Mouse (Mus musculus): ENCODE results near the gene Sox1. TPM values are rescaled to one million over a fixed set of nuclear protein-coding genes. Genes with fewer than 3 reads are reported as not detected.

Sox1 gene
- polyA plus RNA-seq, 1 experiment, result not detected

DNA sequence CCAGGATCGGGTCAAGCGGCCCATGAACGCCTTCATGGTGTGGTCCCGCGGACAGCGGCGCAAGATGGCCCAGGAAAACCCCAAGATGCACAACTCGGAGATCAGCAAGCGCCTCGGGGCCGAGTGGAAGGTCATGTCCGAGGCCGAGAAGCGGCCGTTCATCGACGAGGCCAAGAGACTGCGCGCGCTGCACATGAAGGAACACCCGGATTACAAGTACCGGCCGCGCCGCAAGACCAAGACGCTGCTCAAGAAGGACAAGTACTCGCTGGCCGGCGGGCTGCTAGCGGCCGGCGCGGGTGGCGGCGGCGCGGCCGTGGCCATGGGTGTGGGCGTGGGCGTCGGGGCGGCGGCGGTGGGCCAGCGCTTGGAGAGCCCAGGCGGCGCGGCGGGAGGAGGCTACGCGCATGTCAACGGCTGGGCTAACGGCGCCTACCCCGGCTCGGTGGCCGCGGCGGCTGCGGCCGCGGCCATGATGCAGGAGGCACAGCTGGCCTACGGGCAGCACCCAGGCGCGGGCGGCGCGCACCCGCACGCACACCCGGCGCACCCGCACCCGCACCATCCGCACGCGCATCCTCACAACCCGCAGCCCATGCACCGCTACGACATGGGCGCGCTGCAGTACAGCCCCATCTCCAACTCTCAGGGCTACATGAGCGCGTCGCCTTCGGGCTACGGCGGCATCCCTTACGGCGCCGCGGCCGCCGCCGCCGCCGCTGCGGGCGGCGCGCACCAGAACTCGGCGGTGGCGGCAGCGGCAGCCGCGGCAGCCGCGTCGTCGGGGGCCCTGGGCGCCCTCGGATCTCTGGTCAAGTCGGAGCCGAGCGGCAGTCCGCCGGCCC lies 1.6 kb downstream of the Sox1 start:
- H3K27ac ChIP-seq (ENCODE audit: insufficient read depth, low read length), result no peak overlapping the region
- no peak for DNase-seq (ENCODE audit: low read depth in 1 of 2, low spot score in 2 of 2)
- no peaks in the 10 kb centered on the region for H3K36me3 ChIP-seq (ENCODE audit: control insufficient read depth, insufficient read depth, low read length)
- H3K27me3 ChIP-seq (ENCODE audit: control insufficient read depth, insufficient read depth, low read length), result peaks cover 36% of the 10 kb centered on the region
- TF ChIP-seq POLR2A (IDR thresholded peaks at IDR 0.05; ENCODE audit: low read depth, low read length) (no peak), CTCF (IDR thresholded peaks at IDR 0.05; ENCODE audit: extremely low read depth, insufficient read depth, insufficient read length, insufficient replicate concordance) (no peak)
- no peaks in the 10 kb centered on the region; the same call in none of the 2 replicates for H3K4me1 ChIP-seq (ENCODE audit: control insufficient read depth, insufficient read depth, insufficient read length)
- H3K4me3 ChIP-seq (ENCODE audit: extremely low read depth, insufficient read depth, insufficient read length), result no peak overlapping the region
- WGBS, result 2% methylated on average over 89 of the region's 118 CpGs

DNA sequence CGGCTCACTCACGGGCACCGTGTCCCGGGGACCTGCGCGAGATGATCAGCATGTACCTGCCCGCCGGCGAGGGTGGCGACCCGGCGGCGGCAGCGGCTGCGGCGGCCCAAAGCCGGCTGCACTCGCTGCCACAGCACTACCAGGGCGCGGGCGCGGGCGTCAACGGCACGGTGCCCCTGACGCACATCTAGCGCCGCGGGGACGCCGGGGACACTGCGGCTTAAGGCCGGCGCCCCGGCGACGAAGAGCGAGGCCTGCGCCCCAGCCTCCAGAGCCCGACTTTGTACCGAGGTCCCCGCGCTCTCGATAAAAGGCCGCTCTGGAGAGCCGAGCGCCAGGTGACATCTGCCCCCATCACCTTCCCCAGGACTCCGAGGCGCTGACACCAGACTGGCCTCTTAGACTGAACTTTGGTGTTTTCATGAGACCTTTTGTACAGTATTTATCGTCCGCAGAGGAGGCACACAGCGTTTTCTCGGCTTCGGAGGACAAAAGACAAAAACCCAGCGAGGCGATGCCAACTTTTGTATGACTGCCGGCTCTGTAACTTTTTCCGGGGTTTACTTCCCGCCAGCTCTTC lies 2.3 kb downstream of the Sox1 start:
- DNase-seq (ENCODE audit: low read depth in 1 of 2, low spot score in 2 of 2), result no peak
- H3K36me3 ChIP-seq (ENCODE audit: control insufficient read depth, insufficient read depth, low read length), result no peaks in the 10 kb centered on the region
- no peak overlapping the region for H3K27ac ChIP-seq (ENCODE audit: insufficient read depth, low read length)
- 2% methylated on average over 58 of the region's 59 CpGs for WGBS
- TF ChIP-seq POLR2A (IDR thresholded peaks at IDR 0.05; ENCODE audit: low read depth, low read length) (no peak), CTCF (IDR thresholded peaks at IDR 0.05; ENCODE audit: extremely low read depth, insufficient read depth, insufficient read length, insufficient replicate concordance) (no peak)
- H3K27me3 ChIP-seq (ENCODE audit: control insufficient read depth, insufficient read depth, low read length), result peaks cover 37% of the 10 kb centered on the region
- H3K4me3 ChIP-seq (ENCODE audit: extremely low read depth, insufficient read depth, insufficient read length), result no peak overlapping the region
- H3K4me1 ChIP-seq (ENCODE audit: control insufficient read depth, insufficient read depth, insufficient read length), result no peaks in the 10 kb centered on the region; the same call in none of the 2 replicates

DNA sequence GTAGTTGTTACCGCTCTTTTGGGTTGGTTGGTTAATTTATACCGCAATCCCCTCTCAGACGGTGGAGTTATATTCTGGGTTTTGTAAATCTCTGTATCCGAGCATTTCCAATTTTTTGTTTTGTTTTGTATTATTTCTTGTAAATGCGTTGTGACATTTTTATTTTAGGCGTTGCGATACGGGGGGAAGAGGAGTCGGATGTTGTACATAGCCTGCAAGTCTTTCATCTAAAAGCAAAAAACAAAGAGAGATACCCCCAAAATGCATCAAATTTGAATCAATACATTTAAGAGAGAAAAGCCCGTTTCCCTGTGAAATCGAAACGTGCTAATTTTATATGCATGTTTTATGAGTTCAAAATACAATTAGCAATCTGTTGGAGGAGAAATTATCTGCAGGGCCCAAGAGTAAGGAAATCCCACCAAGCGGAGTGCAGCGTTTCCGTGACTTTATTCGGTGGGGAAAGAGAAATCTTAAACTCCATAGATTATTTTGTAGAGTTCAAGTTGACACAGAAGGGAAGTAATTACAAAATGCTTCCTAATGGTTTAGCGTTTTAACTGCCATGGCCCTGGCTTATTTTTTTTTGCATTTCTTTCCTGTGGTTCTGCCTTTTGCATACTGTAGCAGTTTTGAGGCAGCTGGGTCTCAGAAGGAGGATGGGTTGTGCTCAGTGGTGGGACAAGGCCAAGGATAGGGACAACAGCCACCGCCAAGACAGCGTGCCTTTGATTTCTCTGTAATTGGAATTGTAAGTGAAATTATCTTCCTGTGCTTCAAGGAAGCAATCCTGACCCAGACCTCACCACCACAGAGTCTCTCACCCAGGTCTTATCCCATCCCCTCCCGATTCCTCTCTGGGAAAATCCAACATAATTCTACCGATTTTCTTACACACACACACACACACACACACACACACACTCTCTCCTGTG lies 3.2 kb downstream of the Sox1 start:
- Histone ChIP-seq H3K27ac (ENCODE audit: insufficient read depth, low read length) (no peak overlapping the region), H3K27me3 (ENCODE audit: control insufficient read depth, insufficient read depth, low read length) (peaks cover 38% of the 10 kb centered on the region), H3K4me3 (ENCODE audit: extremely low read depth, insufficient read depth, insufficient read length) (no peak overlapping the region), H3K4me1 (ENCODE audit: control insufficient read depth, insufficient read depth, insufficient read length) (no peaks in the 10 kb centered on the region; the same call in none of the 2 replicates), H3K36me3 (ENCODE audit: control insufficient read depth, insufficient read depth, low read length) (no peaks in the 10 kb centered on the region)
- DNase-seq (ENCODE audit: low read depth in 1 of 2, low spot score in 2 of 2), result no peak
- TF ChIP-seq CTCF (IDR thresholded peaks at IDR 0.05; ENCODE audit: extremely low read depth, insufficient read depth, insufficient read length, insufficient replicate concordance), result no peak
- TF ChIP-seq POLR2A (IDR thresholded peaks at IDR 0.05; ENCODE audit: low read depth, low read length), result no peak
- WGBS, result 6% methylated on average over 21 of the region's 21 CpGs

DNA sequence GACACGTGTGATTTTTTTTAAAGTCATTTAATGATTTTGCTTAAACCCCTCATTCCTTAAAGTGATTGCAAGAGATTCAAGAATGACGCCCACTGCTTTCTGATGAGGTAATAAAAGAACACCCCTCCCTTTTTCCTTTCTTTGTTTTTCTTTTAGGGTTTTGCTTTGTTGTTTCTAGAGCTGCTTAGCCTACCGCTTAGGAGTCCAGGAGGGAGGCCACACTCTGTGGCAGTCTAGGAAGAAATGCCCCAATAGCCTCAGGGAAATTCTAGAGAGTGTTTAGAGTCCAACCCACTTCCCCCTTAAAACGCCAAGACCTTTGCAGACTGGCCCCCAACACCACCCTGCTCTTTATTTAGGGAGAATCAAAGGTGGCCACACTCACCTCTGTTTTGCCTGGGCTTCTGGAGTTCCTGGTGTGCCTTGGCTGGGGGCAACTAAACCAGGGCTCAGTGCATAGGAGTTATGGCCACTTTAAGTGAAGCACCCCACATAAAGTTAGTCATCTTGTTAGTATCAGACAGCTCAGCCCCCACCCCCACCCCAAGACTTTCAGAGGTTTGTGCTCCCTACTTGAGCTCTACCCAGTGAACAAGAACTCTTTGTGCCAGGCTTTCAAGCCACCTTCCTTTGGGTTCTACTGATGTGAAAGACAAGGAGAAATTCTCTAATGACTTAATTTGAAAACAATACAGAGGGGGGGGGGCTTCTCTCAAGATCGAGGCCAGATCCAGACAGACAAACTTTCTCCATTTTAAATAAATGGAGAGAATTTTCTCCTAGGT lies 4.5 kb downstream of the Sox1 start:
- TF ChIP-seq CTCF (IDR thresholded peaks at IDR 0.05; ENCODE audit: extremely low read depth, insufficient read depth, insufficient read length, insufficient replicate concordance), result no peak
- TF ChIP-seq POLR2A (IDR thresholded peaks at IDR 0.05; ENCODE audit: low read depth, low read length), result no peak
- WGBS, result 11% methylated on average over 5 of the region's 5 CpGs
- DNase-seq (ENCODE audit: low read depth in 1 of 2, low spot score in 2 of 2), result no peak
- no peak overlapping the region for H3K4me3 ChIP-seq (ENCODE audit: extremely low read depth, insufficient read depth, insufficient read length)
- H3K36me3 ChIP-seq (ENCODE audit: control insufficient read depth, insufficient read depth, low read length), result no peaks in the 10 kb centered on the region
- no peaks in the 10 kb centered on the region; the same call in none of the 2 replicates for H3K4me1 ChIP-seq (ENCODE audit: control insufficient read depth, insufficient read depth, insufficient read length)
- peaks cover 39% of the 10 kb centered on the region for H3K27me3 ChIP-seq (ENCODE audit: control insufficient read depth, insufficient read depth, low read length)
- no peak overlapping the region for H3K27ac ChIP-seq (ENCODE audit: insufficient read depth, low read length)

DNA sequence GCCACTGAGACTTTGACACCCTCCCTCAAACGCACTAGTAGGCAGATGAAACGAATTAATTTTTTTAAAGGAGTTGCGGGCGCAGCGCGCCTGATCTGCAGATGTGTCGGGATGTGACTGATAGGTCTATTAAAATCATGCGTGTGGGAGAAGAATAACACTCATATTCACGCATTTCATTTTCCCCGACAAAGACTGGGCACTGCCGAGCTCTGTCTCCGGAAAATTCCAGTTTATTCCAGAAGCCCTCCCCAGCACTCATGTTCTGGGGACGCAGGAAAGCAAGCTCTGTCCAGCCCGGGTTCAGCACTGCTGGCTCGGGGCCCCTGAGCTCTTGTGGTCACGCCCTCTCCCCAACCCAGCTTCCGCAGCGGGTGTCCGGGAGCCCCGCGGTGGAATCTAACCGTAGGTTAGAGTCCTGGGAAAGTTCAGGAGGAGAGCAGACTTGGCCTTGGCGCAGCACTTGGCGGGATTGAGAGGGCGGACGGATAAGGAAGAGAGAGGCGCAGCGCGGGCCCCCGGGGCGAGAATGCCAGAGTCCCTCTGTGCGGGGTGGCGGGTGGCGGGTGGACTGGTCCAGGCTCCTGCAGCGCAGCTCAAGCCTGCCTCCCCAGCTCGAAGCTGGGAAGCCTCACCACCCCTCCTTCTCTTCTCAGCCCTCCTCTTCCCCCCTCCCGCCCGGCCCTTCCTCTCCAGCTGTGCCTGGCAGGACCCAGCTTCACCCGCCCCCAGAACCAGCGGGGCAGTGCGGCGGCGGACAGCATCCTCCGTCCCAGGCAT lies 5.7 kb downstream of the Sox1 start:
- WGBS, result 8% methylated on average over 40 of the region's 44 CpGs
- H3K27me3 ChIP-seq (ENCODE audit: control insufficient read depth, insufficient read depth, low read length), result peaks cover 28% of the 10 kb centered on the region

More for the DNA sequence above, 5.7 kb downstream of the Sox1 start:
- TF ChIP-seq POLR2A (IDR thresholded peaks at IDR 0.05; ENCODE audit: low read depth, low read length) (no peak), CTCF (IDR thresholded peaks at IDR 0.05; ENCODE audit: extremely low read depth, insufficient read depth, insufficient read length, insufficient replicate concordance) (no peak)
- H3K36me3 ChIP-seq (ENCODE audit: control insufficient read depth, insufficient read depth, low read length), result no peaks in the 10 kb centered on the region
- H3K4me1 ChIP-seq (ENCODE audit: control insufficient read depth, insufficient read depth, insufficient read length), result no peaks in the 10 kb centered on the region
- no peak overlapping the region for H3K27ac ChIP-seq (ENCODE audit: insufficient read depth, low read length)
- DNase-seq (ENCODE audit: low read depth in 1 of 2, low spot score in 2 of 2), result no peak
- no peak overlapping the region for H3K4me3 ChIP-seq (ENCODE audit: extremely low read depth, insufficient read depth, insufficient read length)
